Mouse (Mus musculus): Measurements from ENCODE around the gene Apopt1.

The Apopt1 gene

DNA sequence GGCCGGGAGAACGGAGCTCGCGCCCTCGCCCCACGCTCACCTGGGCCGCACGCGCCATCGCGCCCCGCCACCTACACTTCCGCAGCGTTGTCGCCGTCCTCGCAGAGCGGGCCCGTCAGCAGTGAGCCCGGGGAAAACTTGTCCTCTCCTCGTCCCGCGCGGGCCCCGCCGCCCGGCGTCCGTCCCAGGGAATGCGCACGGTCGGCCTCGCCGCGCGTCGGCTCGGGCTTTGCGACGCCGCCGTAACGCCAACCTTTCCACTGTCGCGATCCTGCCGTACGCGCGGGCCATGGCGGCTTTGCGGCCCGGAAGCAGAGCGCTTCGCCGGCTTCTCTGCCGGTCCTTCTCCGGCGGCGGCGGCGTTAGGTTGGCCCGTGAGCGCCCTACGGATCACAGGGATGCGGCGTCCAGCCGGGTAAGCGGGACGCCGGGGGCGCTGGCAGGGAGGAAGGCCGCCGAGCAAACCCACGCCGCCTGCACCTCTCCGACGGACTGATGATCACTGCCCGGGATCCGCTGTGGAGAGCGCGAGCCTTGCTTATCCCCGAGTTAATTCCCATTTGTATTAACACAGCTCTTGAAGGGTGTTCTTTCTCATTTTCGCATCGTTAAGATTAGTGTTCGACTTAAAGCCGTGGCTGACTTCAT, at the start of gene Apopt1, which contains the start of gene Bag5:
TSS of gene Apopt1 (plus strand) at position 258 of the 648 bp plus-strand sequence.
TSS of gene Bag5 (minus strand) at position 254 of the 648 bp plus-strand sequence.
- DNase-seq (ENCODE audit: low spot score in 2 of 2) = peak; percentile 83 to 87

DNA sequence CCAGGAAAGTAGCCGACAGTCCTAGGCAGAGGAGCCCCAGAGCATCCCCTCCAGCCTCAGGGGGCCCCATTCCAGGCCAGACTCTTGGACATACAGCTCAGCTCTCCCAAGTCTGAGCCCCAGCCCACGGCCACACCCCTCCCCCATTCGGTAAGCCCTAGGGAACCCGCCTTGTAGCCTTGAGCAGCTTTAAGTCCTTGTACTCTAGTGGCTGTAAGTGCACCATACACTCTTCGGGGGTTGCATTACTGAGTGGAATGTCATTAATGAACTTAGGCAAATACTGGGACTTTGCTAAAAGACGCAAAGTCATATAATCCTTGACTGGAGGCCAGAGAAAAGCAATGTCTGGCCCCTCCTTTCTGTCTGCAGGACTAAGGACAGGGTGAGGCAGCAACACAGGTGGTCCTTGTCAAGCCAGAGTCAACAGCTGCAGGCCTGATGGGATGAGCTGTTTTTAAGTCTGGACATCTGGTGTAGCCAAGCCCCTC, 48.9 kb upstream of the Apopt1 start:
- no peak for DNase-seq (ENCODE audit: low spot score in 2 of 2)

DNA sequence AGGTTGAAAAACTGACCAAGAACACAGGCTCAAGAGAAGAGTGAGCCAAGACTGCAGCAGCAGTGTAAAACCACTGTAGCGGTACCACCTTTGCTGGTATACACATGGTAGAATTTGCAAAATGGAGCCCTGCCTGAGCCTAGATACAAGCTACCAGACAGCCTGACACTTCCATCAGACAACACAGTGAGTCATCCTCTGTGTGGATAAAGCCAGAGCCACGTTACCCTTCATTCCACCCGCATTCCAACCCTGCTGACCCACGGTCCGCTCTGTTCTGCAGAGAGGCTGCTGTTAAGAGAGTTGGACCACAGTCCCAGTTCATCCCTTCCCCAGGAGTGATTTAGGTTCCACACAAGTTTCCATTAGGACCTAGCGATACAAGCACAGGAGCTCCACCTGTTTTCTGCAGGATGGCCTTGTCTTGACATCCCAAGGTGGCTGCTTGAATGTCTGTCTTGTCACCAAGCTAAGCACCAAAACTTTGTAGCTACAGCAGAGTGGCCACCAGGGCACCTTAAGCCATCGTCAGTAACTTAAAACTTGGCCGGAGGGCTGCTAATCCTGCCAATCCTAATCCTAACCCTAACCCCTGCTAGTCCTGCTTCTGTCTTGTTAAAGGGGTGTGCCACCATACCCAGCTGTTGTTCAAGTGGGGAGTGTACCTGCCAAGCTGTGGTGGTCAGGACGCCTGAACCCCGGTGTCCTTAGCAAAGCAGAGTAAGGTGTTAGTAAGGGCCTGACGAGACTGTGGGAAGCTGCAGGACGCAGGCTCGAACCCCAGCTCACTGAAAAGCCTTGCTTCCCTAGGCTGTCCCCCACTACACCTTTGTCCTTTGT, 47.8 kb upstream of the Apopt1 start:
- no peak for DNase-seq (ENCODE audit: low spot score in 2 of 2)

DNA sequence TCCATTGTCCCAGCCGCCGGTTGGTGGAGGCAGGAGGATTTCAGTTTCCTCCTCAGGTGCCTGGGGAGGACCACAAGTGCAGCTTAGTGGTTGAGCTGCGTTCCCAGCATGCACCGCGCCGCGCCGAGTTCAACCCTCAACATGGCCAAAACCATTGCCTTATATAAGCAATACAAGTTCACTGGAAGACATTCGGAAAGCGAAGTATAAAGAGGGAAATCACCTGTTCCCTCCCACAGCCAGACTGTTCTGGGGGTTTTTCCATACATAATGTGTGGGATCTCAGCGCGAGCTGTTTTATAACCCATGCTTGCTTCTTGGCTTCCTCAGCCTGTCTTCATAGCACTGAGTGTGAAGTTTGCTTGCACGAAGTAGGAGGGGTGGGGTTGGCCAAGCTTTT, 46.7 kb upstream of the Apopt1 start:
- DNase-seq (ENCODE audit: low spot score in 2 of 2) = peak in 1 of 2 experiments; percentile 58

DNA sequence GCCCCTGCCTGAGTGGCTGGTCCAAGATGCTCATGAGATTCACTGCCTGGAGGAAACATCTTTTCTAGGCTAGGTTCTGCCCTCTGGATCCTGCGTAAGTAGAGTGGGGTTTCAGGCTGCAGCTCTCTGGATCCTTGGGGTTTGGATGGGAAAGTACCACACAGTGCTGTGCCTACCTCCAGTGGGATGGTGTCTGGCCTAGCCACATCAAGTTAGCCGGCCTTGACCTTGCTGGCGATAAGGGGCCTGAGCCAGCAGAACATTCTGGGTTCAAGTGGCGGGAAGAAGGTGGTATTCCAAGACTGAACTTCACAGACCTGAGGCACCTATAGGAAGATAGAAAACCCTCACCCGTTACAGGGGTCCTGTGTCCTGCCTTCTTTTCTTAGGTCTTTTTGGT, 45.6 kb upstream of the Apopt1 start:
- no peak for DNase-seq (ENCODE audit: low spot score in 2 of 2)

DNA sequence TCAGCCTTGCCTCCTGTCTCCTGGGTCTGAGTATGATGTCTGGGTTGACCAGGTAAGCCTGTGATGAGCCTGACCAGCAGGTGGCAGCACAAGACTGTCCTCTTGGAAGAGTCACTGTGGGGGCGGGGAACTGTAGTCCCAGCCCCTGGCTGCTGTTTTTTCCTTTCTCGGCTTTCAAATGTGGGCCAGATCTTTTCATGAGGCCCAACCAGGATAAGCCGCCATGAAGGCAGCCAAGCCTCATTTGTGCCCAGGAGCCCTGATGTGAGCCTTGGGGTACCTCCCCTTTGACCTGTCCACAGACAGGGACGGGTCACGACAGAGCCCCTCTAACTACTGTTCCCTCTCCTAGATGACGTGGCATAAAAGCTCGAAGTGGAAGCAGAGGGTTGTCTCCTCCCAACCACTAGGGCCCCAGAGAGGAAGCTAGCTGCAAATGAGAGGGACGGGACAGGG, 44.6 kb upstream of the Apopt1 start:
- DNase-seq (ENCODE audit: low spot score in 2 of 2) = peak; percentile 96

DNA sequence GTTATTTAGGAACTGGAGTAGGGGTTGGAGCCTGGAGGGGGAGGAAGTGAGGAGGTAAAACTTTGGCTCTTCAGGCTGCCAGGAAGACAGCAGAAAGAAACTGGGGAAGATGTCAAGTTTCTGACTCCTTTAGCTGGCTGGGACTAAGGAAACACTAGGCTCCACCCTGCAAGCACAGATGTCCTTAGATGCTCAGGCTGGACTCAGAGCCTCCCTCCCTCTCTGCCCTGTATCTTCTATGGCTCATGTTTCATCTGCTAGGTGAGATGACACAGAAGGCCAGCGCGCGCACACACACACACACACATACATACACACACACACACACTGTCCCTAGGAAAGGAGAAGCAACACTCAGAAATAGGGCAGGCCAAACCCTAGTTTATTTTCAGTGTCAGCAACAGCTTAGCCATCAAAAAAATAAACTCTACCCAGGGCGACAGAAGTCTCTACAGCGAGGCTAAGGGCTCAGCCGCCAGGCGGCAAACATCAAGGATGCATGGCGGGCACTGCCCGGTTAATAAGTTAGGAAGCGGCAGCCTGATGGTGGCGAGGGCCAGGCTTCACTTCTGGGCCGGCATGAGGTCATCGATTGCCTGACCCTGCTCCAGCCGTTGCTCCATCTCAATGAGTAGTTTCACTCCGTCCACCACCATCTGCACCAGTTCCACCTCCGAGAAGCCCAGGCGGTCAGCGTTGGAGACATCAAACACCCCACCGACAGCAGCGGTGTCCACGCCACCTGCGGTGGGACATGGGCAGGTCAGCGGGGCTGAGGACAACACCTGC, 43.9 kb upstream of the Apopt1 start:
- no peak for DNase-seq (ENCODE audit: low spot score in 2 of 2)

DNA sequence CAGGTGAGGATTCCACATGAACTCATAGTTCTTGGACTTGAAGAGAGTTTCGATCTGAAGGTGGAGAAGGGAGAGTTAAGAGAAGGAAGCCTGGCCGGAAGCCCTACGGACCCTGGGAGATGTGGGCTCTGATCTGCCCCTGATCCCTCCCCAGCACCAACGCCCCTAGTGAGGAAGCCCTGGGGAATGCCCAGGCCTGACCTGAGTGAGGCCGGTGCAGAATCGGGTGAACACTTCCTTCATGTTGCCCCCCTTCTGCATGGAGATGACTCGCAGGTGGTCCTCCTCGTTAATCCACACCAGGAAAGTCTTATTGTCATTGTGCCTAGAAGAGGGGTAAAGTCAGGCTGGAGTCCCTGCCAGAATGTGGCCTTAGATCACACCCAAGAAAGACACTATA, 43.1 kb upstream of the Apopt1 start:
- DNase-seq (ENCODE audit: low spot score in 2 of 2) = no peak

DNA sequence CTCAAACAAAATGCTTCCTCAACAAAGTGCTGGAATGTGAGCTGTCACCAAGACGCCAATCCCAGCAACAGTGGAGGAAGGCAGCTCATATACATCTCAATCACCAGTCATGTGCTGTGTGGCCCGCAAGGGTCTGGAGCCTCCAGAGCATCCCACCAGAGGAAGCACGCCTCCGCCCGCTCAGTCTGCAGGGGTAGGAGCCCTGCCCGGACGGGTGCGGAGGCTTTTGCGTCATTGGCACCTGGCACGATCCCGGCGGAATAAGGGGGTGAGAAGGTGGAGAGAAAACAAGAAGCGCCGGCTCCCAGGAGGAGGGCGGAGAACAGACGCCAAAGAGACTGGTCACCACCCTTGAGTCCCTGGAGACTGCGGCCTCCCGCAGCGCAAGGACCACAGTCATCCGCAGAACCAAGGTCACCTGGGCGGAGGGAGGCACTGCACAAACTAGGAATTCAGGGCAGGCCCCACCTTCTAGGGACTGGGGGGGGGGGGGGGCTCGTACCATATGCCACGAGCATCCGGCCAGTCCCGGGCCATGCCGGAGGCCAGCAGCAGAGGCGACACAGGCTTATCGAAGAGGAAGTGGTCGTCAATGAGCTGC, 42.6 kb upstream of the Apopt1 start:
- DNase-seq (ENCODE audit: low spot score in 2 of 2) = peak in 1 of 2 experiments; percentile 56

DNA sequence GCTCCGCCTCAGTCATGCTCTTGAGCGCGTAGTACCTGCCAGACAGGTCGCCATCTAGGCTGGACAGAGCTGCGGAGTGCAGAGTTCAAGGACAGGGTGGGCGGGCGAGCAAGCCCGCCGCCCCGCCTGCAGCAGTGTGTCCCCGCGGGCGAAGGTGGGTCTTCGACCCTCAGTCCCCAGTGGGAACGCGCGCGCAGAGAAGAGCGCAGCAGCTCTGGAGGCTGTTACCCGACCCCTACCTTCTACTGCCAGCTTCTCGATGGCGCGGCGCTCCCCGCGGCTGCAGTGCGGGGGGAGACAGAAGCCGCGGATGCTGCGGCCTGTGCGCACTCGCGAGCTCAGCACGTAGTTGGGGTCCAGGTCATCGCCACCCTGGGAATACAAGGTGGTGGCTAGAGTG, 42.1 kb upstream of the Apopt1 start:
- no peak for DNase-seq (ENCODE audit: low spot score in 2 of 2)

DNA sequence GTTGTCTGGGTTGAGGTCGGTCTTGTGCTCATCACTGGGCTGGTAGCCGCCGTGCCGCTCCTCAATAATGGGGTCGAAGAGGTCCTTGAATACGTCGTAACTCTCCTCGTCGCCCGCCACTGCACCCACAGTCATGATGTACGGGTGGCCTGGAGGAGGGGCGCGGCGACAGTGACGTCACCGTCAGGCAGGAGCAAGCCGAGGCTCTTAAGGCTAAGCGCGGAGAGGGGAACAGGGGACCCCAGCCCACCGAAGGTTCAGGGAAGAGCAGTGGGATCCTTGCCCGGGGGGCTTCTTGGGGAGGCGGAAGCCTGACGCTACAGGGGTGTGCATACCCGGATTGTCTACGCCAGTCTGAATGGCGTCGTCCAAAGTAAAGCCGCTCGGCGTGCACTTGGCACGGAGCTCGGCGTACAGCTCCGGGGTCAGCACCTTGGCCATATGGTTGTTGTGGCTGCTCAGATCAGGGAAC, 41.6 kb upstream of the Apopt1 start:
- peak; percentile 64 to 65 for DNase-seq (ENCODE audit: low spot score in 2 of 2)

DNA sequence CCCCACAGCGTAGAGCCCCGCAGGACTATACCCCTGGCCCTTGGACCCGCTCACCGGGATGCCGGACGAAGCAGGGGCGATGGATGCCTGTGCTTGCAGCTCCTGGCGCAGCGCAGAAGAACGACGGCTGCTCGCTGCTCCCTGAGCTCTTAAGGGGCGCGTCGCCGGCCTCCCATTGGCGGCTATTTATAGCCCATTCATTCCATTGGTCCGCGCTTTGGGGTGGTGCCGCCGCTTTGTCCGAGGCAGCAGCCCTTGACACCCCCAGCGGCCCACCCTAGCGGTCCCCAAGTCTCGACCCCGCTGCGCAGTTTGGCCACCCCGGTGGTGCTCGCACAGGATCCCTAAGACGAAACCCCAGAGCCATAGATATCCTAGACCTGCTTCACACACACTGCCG, 40.9 kb upstream of the Apopt1 start, which contains the start of gene Ckb:
TSS of gene Ckb (minus strand) at position 163 of the 400 bp plus-strand sequence.
- DNase-seq (ENCODE audit: low spot score in 2 of 2) = peak; percentile 89 to 90

DNA sequence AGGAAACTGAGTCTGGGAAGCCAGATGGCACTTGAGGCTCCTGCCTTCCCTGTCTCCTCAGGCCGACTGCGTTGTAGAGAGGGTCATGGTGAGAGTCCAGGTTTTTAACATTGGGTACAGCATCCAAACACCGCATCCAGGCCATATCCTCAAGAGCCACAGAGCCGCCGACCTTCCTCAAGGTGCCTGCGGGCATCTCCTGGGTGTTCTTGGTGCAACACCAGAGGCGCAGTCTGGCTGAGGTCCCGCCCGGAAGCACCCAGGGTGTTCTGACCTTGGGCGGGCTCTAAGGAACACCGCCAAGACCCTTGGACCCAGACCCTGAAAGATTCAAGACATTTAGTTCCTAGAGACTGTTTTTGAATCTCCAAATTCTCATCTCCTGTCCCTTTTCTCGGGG, 40.5 kb upstream of the Apopt1 start:
- no peak for DNase-seq (ENCODE audit: low spot score in 2 of 2)

DNA sequence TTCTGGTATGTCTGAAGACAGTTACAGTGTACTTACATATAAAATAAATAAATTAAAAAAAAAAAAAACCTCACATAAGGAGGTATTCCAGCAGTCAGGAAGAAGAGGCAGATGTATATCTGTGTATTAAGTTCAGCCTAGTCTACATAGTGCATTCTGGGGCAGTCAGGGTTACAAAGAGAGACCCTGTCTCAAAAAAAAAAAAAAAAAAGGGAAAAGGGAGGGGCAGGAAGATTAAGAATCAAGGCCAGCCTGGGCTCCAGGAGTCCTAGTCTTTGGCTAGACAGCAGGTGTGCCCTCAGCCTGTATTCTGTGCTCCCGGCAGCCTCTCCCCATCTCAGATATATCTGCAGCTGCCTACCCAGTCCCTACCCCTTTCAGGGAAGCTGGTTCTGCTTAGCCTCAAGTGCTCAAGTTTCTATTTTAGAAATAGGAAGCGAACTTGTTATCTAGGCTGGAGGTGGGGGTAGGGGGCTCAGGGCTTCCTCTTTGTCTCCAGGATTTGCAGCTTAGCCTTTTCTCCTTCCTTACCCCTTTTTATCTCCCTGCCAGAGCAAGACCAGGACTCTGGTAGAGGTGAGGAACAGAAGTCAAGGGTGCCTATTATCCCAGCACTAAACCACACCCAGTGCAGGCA, 38.1 kb upstream of the Apopt1 start:
- DNase-seq (ENCODE audit: low spot score in 2 of 2) = no peak

DNA sequence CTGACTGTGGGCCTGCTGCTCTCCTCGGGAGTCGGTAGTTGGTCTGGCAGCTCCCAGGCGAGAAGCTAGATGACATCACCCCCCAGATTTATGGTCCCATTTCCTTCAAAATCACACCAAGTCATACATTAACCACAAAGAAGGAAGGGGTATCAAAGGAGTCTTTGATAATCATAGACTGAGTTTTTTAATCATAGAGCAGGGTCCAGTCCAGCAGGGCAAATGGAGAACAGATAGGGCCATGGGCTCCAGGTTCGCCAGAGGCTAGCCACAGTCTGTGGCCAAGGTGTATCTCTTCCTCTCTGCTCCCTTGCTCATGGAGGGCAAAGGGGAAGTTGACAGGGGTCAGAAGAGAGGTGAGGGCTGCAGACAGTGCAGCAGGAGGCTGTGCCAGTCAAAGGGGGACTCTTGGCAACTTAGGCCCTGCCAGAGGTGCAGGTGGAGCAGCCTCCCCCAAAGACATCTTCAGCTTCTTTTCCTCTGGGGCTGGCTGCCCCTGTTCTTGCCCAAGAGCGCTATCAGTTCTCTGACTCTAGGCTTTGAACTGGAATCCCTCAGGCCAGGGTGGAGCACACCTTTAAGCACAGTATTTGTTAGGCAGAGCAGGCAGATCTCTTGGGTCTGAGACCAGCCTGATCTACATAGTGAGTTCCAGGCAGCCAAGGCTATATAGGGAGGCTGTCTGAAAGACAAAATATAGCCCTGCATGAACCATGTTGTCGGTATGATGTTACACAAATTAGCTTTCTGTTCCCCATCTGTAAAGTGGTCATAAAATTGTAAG, 37.1 kb upstream of the Apopt1 start:
- DNase-seq (ENCODE audit: low spot score in 2 of 2) = no peak

DNA sequence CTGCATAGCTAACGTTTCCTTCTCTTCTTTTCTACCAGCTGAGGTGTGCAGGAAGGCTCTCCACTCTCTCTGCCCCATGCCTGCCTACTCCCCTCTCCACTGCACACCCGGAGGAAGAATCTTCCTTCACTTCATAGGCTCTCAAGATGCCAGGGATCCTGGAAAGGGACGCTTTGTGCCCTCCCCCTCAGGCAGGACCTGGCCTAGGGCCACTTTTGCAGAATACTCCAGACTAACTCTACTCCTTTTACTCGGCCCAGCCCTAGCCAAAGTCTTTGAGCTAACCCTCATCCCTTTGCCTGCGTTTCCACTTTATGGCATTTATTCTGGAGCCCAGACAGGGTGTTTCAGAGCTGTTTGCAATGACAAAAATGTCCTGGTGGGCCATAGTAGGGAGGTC, 35.6 kb upstream of the Apopt1 start:
- peak in 1 of 2 experiments; percentile 14 for DNase-seq (ENCODE audit: low spot score in 2 of 2)

DNA sequence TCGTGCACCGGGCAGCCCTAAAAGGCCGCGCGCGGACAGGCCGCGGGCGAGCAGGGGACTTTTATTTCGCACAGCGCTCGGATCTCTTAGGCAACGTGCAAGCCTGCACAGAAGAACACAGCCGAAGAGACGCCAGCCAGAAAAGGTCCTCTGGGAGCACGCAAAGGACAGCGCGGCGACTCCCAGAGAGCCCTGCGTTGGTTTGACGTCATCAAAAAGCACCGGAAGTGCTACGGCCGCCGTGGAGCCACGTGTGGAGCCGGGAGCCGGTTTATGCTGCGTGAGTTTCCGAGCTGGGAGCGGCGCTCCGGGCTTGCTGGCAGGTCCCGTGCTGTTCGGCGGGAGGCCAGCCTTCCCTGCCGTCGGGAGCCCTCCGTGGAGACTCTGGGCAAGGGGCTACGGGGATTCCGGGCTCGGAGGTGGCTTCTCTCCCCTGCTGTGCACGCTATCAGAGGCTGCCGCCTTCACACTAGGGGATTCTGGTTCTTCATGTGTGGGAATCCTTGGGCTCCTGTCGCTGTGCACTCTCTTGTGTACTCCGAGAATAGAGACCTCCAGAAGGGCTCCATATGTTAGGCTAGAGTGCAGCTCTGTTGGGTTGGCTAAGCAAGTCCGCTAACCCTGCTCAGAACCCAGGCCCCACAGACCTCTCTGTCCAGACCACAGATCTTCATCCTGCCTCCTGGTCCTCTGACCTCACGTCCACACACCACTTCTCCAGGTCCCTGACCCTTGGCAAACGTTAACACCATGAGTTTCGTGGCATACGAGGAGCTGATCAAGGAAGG, 35.0 kb upstream of the Apopt1 start, which contains the start of gene Trmt61a:
TSS of gene Trmt61a (plus strand) at position 224 of the 788 bp plus-strand sequence.
- peak; percentile 79 to 82 for DNase-seq (ENCODE audit: low spot score in 2 of 2)

DNA sequence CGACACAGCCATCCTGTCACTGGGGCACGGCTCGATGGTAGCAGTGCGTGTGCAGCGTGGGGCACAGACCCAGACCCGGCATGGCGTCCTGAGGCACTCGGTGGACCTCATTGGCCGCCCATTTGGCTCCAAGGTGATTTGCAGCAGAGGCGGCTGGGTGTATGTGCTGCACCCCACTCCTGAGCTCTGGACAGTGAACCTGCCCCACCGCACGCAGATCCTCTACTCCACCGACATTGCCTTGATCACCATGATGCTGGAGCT, 34.5 kb upstream of the Apopt1 start:
- no peak for DNase-seq (ENCODE audit: low spot score in 2 of 2)

DNA sequence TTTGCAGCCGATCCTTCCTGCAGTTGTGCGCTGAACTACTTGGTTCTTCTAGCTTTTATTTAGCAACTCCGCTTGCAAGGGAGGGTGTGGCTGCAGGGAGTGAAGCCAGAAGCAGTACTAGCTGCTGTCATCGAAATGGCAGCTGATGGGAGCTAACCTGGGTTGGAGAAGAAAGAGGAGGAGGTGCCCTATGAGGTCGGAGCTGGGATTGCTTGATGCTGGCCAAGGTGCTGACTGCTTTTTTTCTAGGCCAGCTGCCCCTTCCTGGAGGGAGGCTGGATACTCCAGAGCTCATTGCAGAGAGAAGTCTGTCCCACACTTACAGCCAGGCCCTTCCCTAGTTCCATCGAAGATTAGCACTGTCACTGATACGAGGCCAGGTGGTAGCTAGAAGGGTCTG, 34.1 kb upstream of the Apopt1 start:
- DNase-seq (ENCODE audit: low spot score in 2 of 2) = no peak
